Mouse (Mus musculus) ES-Bruce4 (cell line): Measurements from ENCODE around the gene Ick.

Experiments used
- CTCF ChIP-seq: IDR thresholded peaks from one replicate; pipeline ENCODE4 v1.8.1; 2011; ENCODE audit warnings: low read depth, low read length
- POLR2A ChIP-seq: IDR thresholded peaks from one replicate; pipeline ENCODE4 v1.8.1; 2011; ENCODE audit warnings: low read length; ENCODE audit not compliant: insufficient read depth

DNA sequence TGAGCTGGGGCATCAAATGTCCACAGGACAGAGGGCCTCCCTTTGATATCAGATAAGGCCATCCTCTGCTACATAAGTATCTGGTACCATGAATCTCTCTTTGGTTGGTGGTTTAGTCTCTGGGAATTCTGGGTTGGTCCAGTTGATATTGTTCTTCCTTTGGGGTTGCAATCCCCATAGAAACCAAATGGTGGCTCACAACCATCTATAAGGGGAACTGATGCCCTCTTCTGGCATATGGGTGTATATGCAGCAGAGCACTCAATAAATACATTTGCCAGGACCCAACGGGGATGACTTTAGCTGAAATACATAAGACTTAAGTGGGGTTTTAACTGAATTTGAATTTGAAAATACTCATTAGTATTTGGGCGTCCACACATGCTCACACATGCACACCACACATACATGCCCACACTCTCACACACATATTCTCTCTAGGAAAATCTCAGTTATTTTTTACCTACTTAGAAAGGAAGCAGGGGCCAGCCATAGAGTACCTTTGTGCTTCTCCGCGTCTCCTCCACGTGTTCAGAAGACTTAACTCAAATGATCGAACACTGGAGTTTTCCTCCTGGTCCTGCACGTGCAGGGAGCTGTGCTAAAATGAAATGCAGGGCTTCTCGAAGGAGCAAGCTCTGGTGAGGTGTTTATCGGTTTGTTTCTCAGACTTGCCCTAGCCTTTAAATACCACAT is 85.1 kb downstream of the Ick start:
- TF ChIP-seq POLR2A (no peak), CTCF (no peak)
